Mouse (Mus musculus) spleen, postnatal 36 days (tissue): ENCODE results near the gene Ropn1l.

ENCODE experiments used
- DNase-seq, 2 experiments: peaks; one replicate each; pipeline ENCODE4 v3.0.0; 2022; ENCODE audit warnings: low spot score in 2 of 2, mixed read lengths in 1 of 2

The Ropn1l gene

GRCm38 (mm10) chr15:31407490-31407889 is 46.0 kb downstream of the Ropn1l start:
- no peak for DNase-seq

DNA sequence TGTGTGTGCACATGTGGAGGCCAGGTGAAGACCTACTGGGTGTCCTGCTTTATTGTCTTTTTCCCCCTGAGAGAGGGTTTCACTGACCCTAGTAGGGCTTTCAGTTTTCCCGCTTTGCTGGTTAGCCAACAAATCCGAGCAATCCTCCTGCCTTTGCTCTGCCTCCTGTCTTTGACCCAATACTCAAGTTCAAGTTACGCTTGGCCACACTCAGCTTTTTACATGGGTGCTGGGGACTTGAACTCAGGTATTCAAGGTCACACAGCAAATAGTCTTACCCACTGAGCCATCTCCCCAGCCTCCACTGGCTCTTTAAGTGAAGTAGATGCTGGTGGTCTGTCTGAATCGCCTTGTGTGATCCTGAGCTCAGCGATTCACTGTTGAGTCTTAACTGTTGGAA is 46.7 kb downstream of the Ropn1l start:
- DNase-seq = no peak

- DNase-seq = no peak
Observed at GRCm38 (mm10) chr15:31404346-31404745, 49.2 kb downstream of the Ropn1l start.

GRCm38 (mm10) chr15:31402200-31402892 is 51.2 kb downstream of the Ropn1l start:
- no peak for DNase-seq

DNA sequence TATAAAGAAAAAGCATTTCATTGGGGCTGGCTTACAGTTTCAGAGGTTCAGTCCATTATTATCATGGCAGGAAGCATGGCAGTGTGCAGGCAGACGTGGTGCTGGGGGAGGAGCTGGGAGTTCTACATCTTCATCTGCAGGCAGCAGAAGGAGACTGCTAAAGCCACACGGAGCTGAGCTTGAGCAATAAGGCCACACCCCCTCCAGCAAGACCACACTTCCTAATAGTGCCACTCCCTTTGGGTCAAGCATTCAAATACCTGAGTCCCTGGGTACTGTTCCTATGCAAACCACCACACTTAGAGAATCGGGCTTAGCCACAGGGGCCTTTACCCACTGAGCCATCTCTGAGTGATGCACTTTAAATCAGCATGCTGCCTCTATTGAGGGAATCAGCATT is 52.6 kb downstream of the Ropn1l start:
- DNase-seq = no peak

DNA sequence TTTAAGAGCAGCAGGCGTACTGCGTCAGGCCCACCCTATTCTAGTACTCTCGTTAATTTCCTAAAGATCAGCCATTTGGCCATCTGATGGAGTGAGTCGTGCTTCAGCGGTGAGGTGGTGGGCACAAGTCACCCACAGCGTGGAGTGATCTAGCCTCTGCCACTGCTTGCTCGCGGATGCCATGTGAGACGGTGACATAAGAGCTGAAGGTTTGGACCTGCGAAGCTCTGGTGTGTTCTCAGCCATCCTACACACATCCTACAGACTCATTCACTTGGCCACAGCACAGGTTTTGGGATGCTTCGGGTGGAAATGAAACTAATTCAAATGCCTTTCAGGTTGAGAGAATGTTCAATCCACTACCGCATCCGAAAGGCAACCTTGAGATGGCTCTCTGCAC is 54.8 kb downstream of the Ropn1l start:
- DNase-seq = no peak

DNA sequence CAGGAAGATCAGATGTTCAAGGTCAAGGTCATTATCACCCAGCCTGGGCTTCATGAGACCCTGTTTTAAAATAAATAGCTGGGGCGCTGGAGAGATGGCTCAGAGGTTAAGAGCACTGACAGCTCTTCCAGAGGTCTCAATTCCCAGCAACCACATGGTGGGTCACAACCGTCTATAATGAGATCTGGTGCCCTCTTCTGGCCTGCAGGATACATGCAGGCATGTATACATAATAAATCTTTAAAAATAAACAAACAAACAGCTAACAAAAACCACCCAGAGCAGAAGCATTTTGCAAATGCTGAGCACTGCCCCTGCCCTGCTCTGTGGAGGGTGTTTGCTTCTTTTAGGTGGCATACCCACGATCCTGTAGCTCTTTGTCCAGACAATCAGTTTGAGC is 56.2 kb downstream of the Ropn1l start:
- no peak for DNase-seq

DNA sequence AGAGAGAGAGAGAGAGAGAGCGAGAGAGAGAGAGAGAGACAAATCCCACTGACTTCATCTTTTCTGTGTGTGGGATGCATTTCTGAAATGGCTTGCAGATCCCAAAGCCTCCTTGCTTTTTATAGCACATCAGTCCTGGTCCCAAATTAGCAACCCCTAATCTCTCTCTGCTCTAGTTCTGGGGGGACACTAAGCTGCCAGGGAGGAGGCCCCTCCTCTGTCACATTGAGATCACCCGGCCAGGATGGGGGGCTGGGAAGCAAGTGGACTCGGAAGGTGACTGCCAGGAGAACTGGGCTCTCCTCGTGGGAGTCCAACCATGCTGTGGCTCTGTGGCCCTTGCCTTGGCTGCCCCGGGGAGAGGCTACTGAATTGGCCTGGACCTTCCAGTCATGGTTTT is 56.8 kb downstream of the Ropn1l start:
- no peak for DNase-seq

DNA sequence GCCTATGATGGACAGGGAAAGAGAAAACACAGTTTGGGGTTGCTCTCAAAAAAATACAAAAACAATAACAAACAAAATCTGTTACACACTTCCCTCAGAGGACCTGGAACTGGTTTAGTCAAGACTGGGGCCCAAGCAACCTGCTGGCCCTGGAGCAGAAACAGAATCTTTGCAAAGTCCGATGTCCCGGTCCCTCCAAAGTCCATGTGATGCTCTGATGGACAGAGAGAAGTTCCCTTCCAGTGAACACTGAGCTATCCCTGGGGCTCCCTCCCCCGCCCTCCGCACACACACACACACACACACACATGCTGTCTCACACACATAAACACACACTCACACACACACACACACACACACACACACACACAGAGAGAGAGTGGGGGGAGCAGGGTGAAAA is 57.6 kb downstream of the Ropn1l start:
- no peak for DNase-seq

GRCm38 (mm10) chr15:31393402-31393801 is 60.1 kb downstream of the Ropn1l start:
- no peak for DNase-seq

- DNase-seq = no peak
Observed at GRCm38 (mm10) chr15:31392705-31393104, 60.8 kb downstream of the Ropn1l start.

GRCm38 (mm10) chr15:31392135-31392534 is 61.4 kb downstream of the Ropn1l start:
- DNase-seq = no peak
